Mouse (Mus musculus): Measurements from ENCODE around the gene Fbxo17. TPM values are rescaled to one million over a fixed set of nuclear protein-coding genes. Genes with fewer than 3 reads are reported as not detected.

The Fbxo17 gene
- polyA plus RNA-seq, 1 experiment from 2014 or later: 1.0 TPM

GRCm38 (mm10) chr7:28710962-28711361 lies 5.6 kb upstream of the Fbxo17 start:
- Histone ChIP-seq H3K4me3 (ENCODE audit: low read depth, low read length) (no peak overlapping the region), H3K9me3 (replicated peaks; ENCODE audit: control insufficient read depth, low read length) (no peaks in the 10 kb centered on the region), H3K36me3 (ENCODE audit: control insufficient read depth, insufficient read depth) (no peaks in the 10 kb centered on the region), H3K27me3 (ENCODE audit: control insufficient read depth, insufficient read depth, low read depth, low read length) (no peaks in the 10 kb centered on the region), H3K27ac (ENCODE audit: low read length) (no peak overlapping the region), H3K4me1 (ENCODE audit: control insufficient read depth, low read depth, low read length) (no peaks in the 10 kb centered on the region), H3K4me2 (ENCODE audit: low read depth, low read length) (no peak overlapping the region), H3K9ac (ENCODE audit: low read depth, low read length) (no peak overlapping the region)
- ATAC-seq (ENCODE audit: low read depth): no peak
- WGBS (ENCODE audit: insufficient replicate concordance): 57% methylated on average over 3 of the region's 3 CpGs

- H3K9ac ChIP-seq (ENCODE audit: low read depth, low read length): no peak overlapping the region
- no peaks in the 10 kb centered on the region for H3K27me3 ChIP-seq (ENCODE audit: control insufficient read depth, insufficient read depth, low read depth, low read length)
- no peak for ATAC-seq (ENCODE audit: low read depth)
- H3K27ac ChIP-seq (ENCODE audit: low read length): no peak overlapping the region
- no peaks in the 10 kb centered on the region for H3K9me3 ChIP-seq (replicated peaks; ENCODE audit: control insufficient read depth, low read length)
- 58% methylated on average over 5 of the region's 5 CpGs for WGBS (ENCODE audit: insufficient replicate concordance)
- no peak overlapping the region for H3K4me3 ChIP-seq (ENCODE audit: low read depth, low read length)
- H3K4me1 ChIP-seq (ENCODE audit: control insufficient read depth, low read depth, low read length): no peaks in the 10 kb centered on the region
- H3K4me2 ChIP-seq (ENCODE audit: low read depth, low read length): no peak overlapping the region
- no peaks in the 10 kb centered on the region for H3K36me3 ChIP-seq (ENCODE audit: control insufficient read depth, insufficient read depth)
Observed at GRCm38 (mm10) chr7:28714667-28715066, 1.9 kb upstream of the Fbxo17 start.

- Histone ChIP-seq H3K27me3 (ENCODE audit: control insufficient read depth, insufficient read depth, low read depth, low read length) (no peaks in the 10 kb centered on the region), H3K36me3 (ENCODE audit: control insufficient read depth, insufficient read depth) (no peaks in the 10 kb centered on the region), H3K9ac (ENCODE audit: low read depth, low read length) (no peak overlapping the region), H3K27ac (ENCODE audit: low read length) (no peak overlapping the region), H3K4me2 (ENCODE audit: low read depth, low read length) (no peak overlapping the region), H3K4me3 (ENCODE audit: low read depth, low read length) (no peak overlapping the region), H3K4me1 (ENCODE audit: control insufficient read depth, low read depth, low read length) (no peaks in the 10 kb centered on the region), H3K9me3 (replicated peaks; ENCODE audit: control insufficient read depth, low read length) (no peaks in the 10 kb centered on the region)
- 75% methylated on average over 2 of the region's 2 CpGs for WGBS (ENCODE audit: insufficient replicate concordance)
- no peak for ATAC-seq (ENCODE audit: low read depth)
Observed at GRCm38 (mm10) chr7:28715598-28715997, 1.0 kb upstream of the Fbxo17 start.

GRCm38 (mm10) chr7:28717726-28718125 lies 1.1 kb downstream of the Fbxo17 start:
- Histone ChIP-seq H3K4me2 (ENCODE audit: low read depth, low read length) (no peak overlapping the region), H3K4me1 (ENCODE audit: control insufficient read depth, low read depth, low read length) (no peaks in the 10 kb centered on the region), H3K4me3 (ENCODE audit: low read depth, low read length) (no peak overlapping the region), H3K36me3 (ENCODE audit: control insufficient read depth, insufficient read depth) (no peaks in the 10 kb centered on the region), H3K9me3 (replicated peaks; ENCODE audit: control insufficient read depth, low read length) (no peaks in the 10 kb centered on the region), H3K9ac (ENCODE audit: low read depth, low read length) (no peak overlapping the region), H3K27ac (ENCODE audit: low read length) (no peak overlapping the region), H3K27me3 (ENCODE audit: control insufficient read depth, insufficient read depth, low read depth, low read length) (no peaks in the 10 kb centered on the region)
- ATAC-seq (ENCODE audit: low read depth): no peak
- WGBS (ENCODE audit: insufficient replicate concordance): 71% methylated on average over 10 of the region's 10 CpGs

GRCm38 (mm10) chr7:28719159-28719558 lies 2.6 kb downstream of the Fbxo17 start:
- no peak for ATAC-seq (ENCODE audit: low read depth)
- 42% methylated on average over 4 of the region's 4 CpGs for WGBS (ENCODE audit: insufficient replicate concordance)
- H3K36me3 ChIP-seq (ENCODE audit: control insufficient read depth, insufficient read depth): no peaks in the 10 kb centered on the region
- no peak overlapping the region for H3K27ac ChIP-seq (ENCODE audit: low read length)
- no peaks in the 10 kb centered on the region for H3K4me1 ChIP-seq (ENCODE audit: control insufficient read depth, low read depth, low read length)
- no peak overlapping the region for H3K4me3 ChIP-seq (ENCODE audit: low read depth, low read length)
- H3K9me3 ChIP-seq (replicated peaks; ENCODE audit: control insufficient read depth, low read length): no peaks in the 10 kb centered on the region
- H3K9ac ChIP-seq (ENCODE audit: low read depth, low read length): no peak overlapping the region
- no peak overlapping the region for H3K4me2 ChIP-seq (ENCODE audit: low read depth, low read length)
- no peaks in the 10 kb centered on the region for H3K27me3 ChIP-seq (ENCODE audit: control insufficient read depth, insufficient read depth, low read depth, low read length)

GRCm38 (mm10) chr7:28719650-28720049 lies 3.0 kb downstream of the Fbxo17 start:
- Histone ChIP-seq H3K4me3 (ENCODE audit: low read depth, low read length) (no peak overlapping the region), H3K4me2 (ENCODE audit: low read depth, low read length) (no peak overlapping the region), H3K36me3 (ENCODE audit: control insufficient read depth, insufficient read depth) (no peaks in the 10 kb centered on the region), H3K9ac (ENCODE audit: low read depth, low read length) (no peak overlapping the region), H3K27me3 (ENCODE audit: control insufficient read depth, insufficient read depth, low read depth, low read length) (no peaks in the 10 kb centered on the region), H3K9me3 (replicated peaks; ENCODE audit: control insufficient read depth, low read length) (no peaks in the 10 kb centered on the region), H3K4me1 (ENCODE audit: control insufficient read depth, low read depth, low read length) (no peaks in the 10 kb centered on the region), H3K27ac (ENCODE audit: low read length) (no peak overlapping the region)
- WGBS (ENCODE audit: insufficient replicate concordance): 59% methylated on average over 2 of the region's 2 CpGs
- ATAC-seq (ENCODE audit: low read depth): no peak

- 69% methylated on average over 3 of the region's 3 CpGs for WGBS (ENCODE audit: insufficient replicate concordance)
- H3K4me1 ChIP-seq (ENCODE audit: control insufficient read depth, low read depth, low read length): no peaks in the 10 kb centered on the region
- no peaks in the 10 kb centered on the region for H3K36me3 ChIP-seq (ENCODE audit: control insufficient read depth, insufficient read depth)
- H3K27me3 ChIP-seq (ENCODE audit: control insufficient read depth, insufficient read depth, low read depth, low read length): no peaks in the 10 kb centered on the region
- H3K9ac ChIP-seq (ENCODE audit: low read depth, low read length): no peak overlapping the region
- H3K4me3 ChIP-seq (ENCODE audit: low read depth, low read length): no peak overlapping the region
- H3K27ac ChIP-seq (ENCODE audit: low read length): no peak overlapping the region
- no peak overlapping the region for H3K4me2 ChIP-seq (ENCODE audit: low read depth, low read length)
- H3K9me3 ChIP-seq (replicated peaks; ENCODE audit: control insufficient read depth, low read length): no peaks in the 10 kb centered on the region
- ATAC-seq (ENCODE audit: low read depth): no peak
Observed at GRCm38 (mm10) chr7:28720753-28721537, 4.3 kb downstream of the Fbxo17 start.

- Histone ChIP-seq H3K4me1 (ENCODE audit: control insufficient read depth, low read depth, low read length) (no peaks in the 10 kb centered on the region), H3K36me3 (ENCODE audit: control insufficient read depth, insufficient read depth) (no peaks in the 10 kb centered on the region), H3K27ac (ENCODE audit: low read length) (no peak overlapping the region), H3K9me3 (replicated peaks; ENCODE audit: control insufficient read depth, low read length) (no peaks in the 10 kb centered on the region), H3K4me3 (ENCODE audit: low read depth, low read length) (no peak overlapping the region), H3K4me2 (ENCODE audit: low read depth, low read length) (no peak overlapping the region), H3K9ac (ENCODE audit: low read depth, low read length) (no peak overlapping the region), H3K27me3 (ENCODE audit: control insufficient read depth, insufficient read depth, low read depth, low read length) (no peaks in the 10 kb centered on the region)
- no peak for ATAC-seq (ENCODE audit: low read depth)
- 82% methylated on average over 7 of the region's 7 CpGs for WGBS (ENCODE audit: insufficient replicate concordance)
Observed at GRCm38 (mm10) chr7:28722079-28722478, 5.5 kb downstream of the Fbxo17 start.

GRCm38 (mm10) chr7:28724613-28725012 lies 8.0 kb downstream of the Fbxo17 start:
- Histone ChIP-seq H3K9ac (ENCODE audit: low read depth, low read length) (no peak overlapping the region), H3K9me3 (replicated peaks; ENCODE audit: control insufficient read depth, low read length) (no peaks in the 10 kb centered on the region), H3K4me1 (ENCODE audit: control insufficient read depth, low read depth, low read length) (no peaks in the 10 kb centered on the region), H3K4me2 (ENCODE audit: low read depth, low read length) (no peak overlapping the region), H3K27me3 (ENCODE audit: control insufficient read depth, insufficient read depth, low read depth, low read length) (no peaks in the 10 kb centered on the region), H3K27ac (ENCODE audit: low read length) (no peak overlapping the region), H3K4me3 (ENCODE audit: low read depth, low read length) (no peak overlapping the region), H3K36me3 (ENCODE audit: control insufficient read depth, insufficient read depth) (no peaks in the 10 kb centered on the region)
- 72% methylated on average over 2 of the region's 2 CpGs for WGBS (ENCODE audit: insufficient replicate concordance)
- no peak for ATAC-seq (ENCODE audit: low read depth)

Data from liver, embryonic 16.5 days (tissue).